Mouse (Mus musculus) CH12.LX (cell line): ENCODE results near the gene Kcne4.

ENCODE experiments used
- CHD2 ChIP-seq: IDR thresholded peaks from 2 replicates; pipeline ENCODE4 v1.6.1; 2011; ENCODE audit warnings: low read length, improper control_type of control experiment
- MXI1 ChIP-seq: IDR thresholded peaks from 2 replicates; pipeline ENCODE4 v1.6.1; 2011; ENCODE audit warnings: mild to moderate bottlenecking, low read depth, low read length, improper control_type of control experiment
- POLR2A ChIP-seq: IDR thresholded peaks from 2 replicates; pipeline ENCODE4 v1.6.1; 2011; ENCODE audit warnings: low read depth, mild to moderate bottlenecking, improper control_type of control experiment, low read length

- TF ChIP-seq MXI1 (no peak), POLR2A (no peak), CHD2 (no peak)
Observed at GRCm38 (mm10) chr1:78860056-78860455, 43.5 kb downstream of the Kcne4 start.
